Mouse (Mus musculus) midbrain, embryonic 11.5 days (tissue): ENCODE data around the gene Creg1. TPM values are rescaled to one million over a fixed set of nuclear protein-coding genes. Genes with fewer than 3 reads are reported as not detected.

Experiments used
- ATAC-seq: fragments of 200-750 bp; cut with Nextera tagmentation; 2 replicates; pipeline ENCODE4 v1.8.0; 2017; ENCODE audit warnings: moderate TSS enrichment, moderate library complexity; ENCODE audit not compliant: low FRiP score
- DNase-seq: peaks from one replicate; pipeline ENCODE4 v3.0.0; 2015; ENCODE audit warnings: low spot score; ENCODE audit errors: missing footprints
- H3K27ac ChIP-seq: fragments of 300-500 bp; sonication (generic); 2 replicates; pipeline ENCODE4 v1.5.1; 2014; ENCODE audit warnings: low read depth, low read length
- H3K27me3 ChIP-seq: fragments of 300-500 bp; sonication (generic); 2 replicates; pipeline ENCODE4 v1.6.1; 2014; ENCODE audit warnings: mild to moderate bottlenecking, low read length, moderate library complexity, mixed read lengths; ENCODE audit not compliant: control insufficient read depth, insufficient read depth
- H3K36me3 ChIP-seq: fragments of 300-500 bp; sonication (generic); 2 replicates; pipeline ENCODE4 v1.6.1; 2014; ENCODE audit warnings: mild to moderate bottlenecking, low read length, moderate library complexity, mixed read lengths; ENCODE audit not compliant: control insufficient read depth, insufficient read depth
- H3K4me1 ChIP-seq: fragments of 300-500 bp; sonication (generic); 2 replicates; pipeline ENCODE4 v1.6.1; 2014; ENCODE audit warnings: low read length; ENCODE audit not compliant: control insufficient read depth, insufficient read depth
- H3K4me2 ChIP-seq: fragments of 300-500 bp; sonication (generic); 2 replicates; pipeline ENCODE4 v1.6.1; 2014; ENCODE audit warnings: mild to moderate bottlenecking, moderate library complexity
- H3K4me3 ChIP-seq: fragments of 300-500 bp; sonication (generic); 2 replicates; pipeline ENCODE4 v1.5.1; 2014; ENCODE audit warnings: low read depth, low read length
- H3K9ac ChIP-seq: fragments of 300-500 bp; sonication (generic); 2 replicates; pipeline ENCODE4 v1.6.1; 2014; ENCODE audit warnings: low read length
- H3K9me3 ChIP-seq: fragments of 300-500 bp; sonication (generic); 2 replicates; pipeline ENCODE4 v1.6.1; 2016; ENCODE audit warnings: low read length; ENCODE audit not compliant: control insufficient read depth
- WGBS: fragments of 180-500 bp; shearing (Covaris S2); extraction: QIAGEN DNeasy Blood & Tissue Kit; methylation state at CpG from one replicate; pipeline ENCODE4 v1.1.7; 2014; 5-methylcytosine and 5-hydroxymethylcytosine counted together
- polyA plus RNA-seq: library from polyadenylated mRNA; unstranded; fragments of >200 nt; fragmentation: Nextera tagmentation; extraction: Ambion mirVana; gene quantifications from 2 replicates; pipeline ENCODE4 v1.2.1, GENCODE M21; 2014

Creg1 gene
- polyA plus RNA-seq, 1 experiment from 2014 or later, result 37.4 TPM

GRCm38 (mm10) chr1:165764571-165764970 is 1.0 kb downstream of the Creg1 start:
- Histone ChIP-seq H3K4me2 (peak overlapping the region; percentile 97), H3K27me3 (peaks cover 7% of the 10 kb centered on the region), H3K9me3 (no peaks in the 10 kb centered on the region), H3K9ac (peak overlapping the region; percentile 81; the same call in 1 of the 2 replicates), H3K4me1 (peaks cover 6% of the 10 kb centered on the region), H3K36me3 (no peaks in the 10 kb centered on the region), H3K4me3 (peak overlapping the region; percentile 78), H3K27ac (no peak overlapping the region)
- 57% methylated on average over 9 of the region's 9 CpGs for WGBS
- no peak for DNase-seq
- ATAC-seq, result no peak

GRCm38 (mm10) chr1:165765041-165765440 is 1.5 kb downstream of the Creg1 start:
- Histone ChIP-seq H3K27me3 (peaks cover 7% of the 10 kb centered on the region), H3K4me2 (no peak overlapping the region), H3K9ac (no peak overlapping the region), H3K9me3 (no peaks in the 10 kb centered on the region), H3K27ac (no peak overlapping the region), H3K4me3 (0 out of 2 replicates have a peak overlapping the region, but pooled peaks have one; percentile 78), H3K4me1 (peaks cover 6% of the 10 kb centered on the region), H3K36me3 (no peaks in the 10 kb centered on the region)
- WGBS, result 84% methylated on average over 11 of the region's 11 CpGs
- ATAC-seq, result no peak
- no peak for DNase-seq

DNA sequence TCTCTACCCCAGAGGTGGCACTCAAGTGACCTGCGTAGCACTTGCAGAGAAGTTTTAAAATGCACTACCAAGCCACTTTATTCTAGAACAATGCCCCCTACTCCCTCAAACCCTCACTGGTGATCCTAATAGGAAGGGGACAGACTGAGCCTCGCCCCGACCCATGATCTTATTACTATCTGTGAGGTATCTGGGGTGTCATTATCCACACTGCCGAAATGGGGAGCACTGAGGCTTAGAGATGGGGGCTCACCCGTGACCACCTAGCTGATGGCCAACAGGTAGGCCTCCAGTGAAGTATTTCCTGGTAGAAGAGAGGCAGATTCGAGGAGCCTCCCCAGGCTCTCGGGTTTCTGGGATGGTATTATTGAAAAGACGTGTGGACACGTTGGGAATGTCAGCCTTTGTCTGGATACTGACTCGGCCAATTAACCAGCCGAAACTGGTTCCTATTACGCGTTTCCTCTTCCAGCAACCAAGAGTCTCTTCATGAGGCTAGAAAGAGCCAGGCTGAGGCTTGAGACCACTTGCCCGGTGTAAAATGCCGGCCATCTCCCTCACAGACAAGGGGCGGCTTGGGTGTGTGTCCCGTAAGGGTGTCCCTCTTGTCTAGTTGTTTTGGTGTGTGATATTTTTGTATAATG is 2.2 kb downstream of the Creg1 start:
- H3K4me1 ChIP-seq, result peaks cover 6% of the 10 kb centered on the region
- no peak overlapping the region for H3K4me2 ChIP-seq
- H3K9ac ChIP-seq, result no peak overlapping the region
- 87% methylated on average over 17 of the region's 17 CpGs for WGBS
- H3K27ac ChIP-seq, result no peak overlapping the region
- peaks cover 7% of the 10 kb centered on the region for H3K27me3 ChIP-seq
- ATAC-seq, result no peak
- no peaks in the 10 kb centered on the region for H3K9me3 ChIP-seq
- no peak overlapping the region for H3K4me3 ChIP-seq
- no peak for DNase-seq
- H3K36me3 ChIP-seq, result no peaks in the 10 kb centered on the region

DNA sequence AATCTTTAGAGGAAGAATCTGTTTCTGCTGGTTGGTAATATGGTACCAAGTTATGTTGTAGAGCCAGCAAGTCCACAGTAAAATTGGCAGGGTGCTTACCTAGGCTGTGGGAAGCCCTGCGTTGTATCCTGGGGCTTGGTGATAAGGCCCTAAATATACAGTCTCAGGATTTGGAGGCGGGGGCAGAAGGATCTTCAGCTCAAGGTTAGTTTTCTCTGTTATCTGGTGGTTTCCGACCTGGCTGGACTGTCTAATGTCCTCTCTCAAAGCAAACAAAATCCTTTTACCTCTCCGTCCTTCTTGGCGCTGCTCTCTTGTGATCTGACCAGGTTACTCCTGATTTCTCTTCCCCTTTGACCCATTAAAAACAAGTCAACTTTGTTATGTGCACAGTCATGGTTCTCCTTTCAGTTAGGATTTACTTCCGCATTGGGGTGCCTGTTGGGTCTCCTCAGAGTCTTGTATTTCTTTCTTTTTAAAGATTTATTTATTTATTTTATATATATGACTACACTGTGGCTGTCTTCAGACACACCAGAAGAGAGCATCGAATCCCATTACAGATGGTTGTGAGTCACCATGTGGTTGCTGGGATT is 2.8 kb downstream of the Creg1 start:
- Histone ChIP-seq H3K27ac (no peak overlapping the region), H3K4me2 (no peak overlapping the region), H3K9ac (no peak overlapping the region), H3K27me3 (peaks cover 7% of the 10 kb centered on the region), H3K4me1 (peaks cover 7% of the 10 kb centered on the region), H3K4me3 (no peak overlapping the region), H3K9me3 (no peaks in the 10 kb centered on the region), H3K36me3 (no peaks in the 10 kb centered on the region)
- 92% methylated on average over 7 of the region's 7 CpGs for WGBS
- DNase-seq, result no peak
- no peak for ATAC-seq

- H3K4me1 ChIP-seq, result peaks cover 8% of the 10 kb centered on the region
- no peak for DNase-seq
- H3K4me3 ChIP-seq, result no peak overlapping the region
- peaks cover 7% of the 10 kb centered on the region for H3K27me3 ChIP-seq
- H3K36me3 ChIP-seq, result no peaks in the 10 kb centered on the region
- no peak for ATAC-seq
- H3K9me3 ChIP-seq, result no peaks in the 10 kb centered on the region
- no peak overlapping the region for H3K4me2 ChIP-seq
- 78% methylated on average over 9 of the region's 9 CpGs for WGBS
- no peak overlapping the region for H3K27ac ChIP-seq
- no peak overlapping the region for H3K9ac ChIP-seq
Observed at GRCm38 (mm10) chr1:165768894-165769512, 5.5 kb downstream of the Creg1 start.

- ATAC-seq (no peak), DNase-seq (no peak)
- Histone ChIP-seq H3K9ac (no peak overlapping the region), H3K4me1 (0 out of 2 replicates have a peak, but pooled peaks cover 2% of the 10 kb centered on the region), H3K27ac (no peak overlapping the region), H3K4me3 (no peak overlapping the region), H3K36me3 (no peaks in the 10 kb centered on the region), H3K9me3 (no peaks in the 10 kb centered on the region), H3K4me2 (no peak overlapping the region), H3K27me3 (no peaks in the 10 kb centered on the region)
- WGBS, result 88% methylated on average over 10 of the region's 10 CpGs
Observed at GRCm38 (mm10) chr1:165770181-165770759, 6.7 kb downstream of the Creg1 start.

GRCm38 (mm10) chr1:165771491-165771897 is 7.9 kb downstream of the Creg1 start:
- Histone ChIP-seq H3K4me2 (no peak overlapping the region), H3K27ac (no peak overlapping the region), H3K9me3 (no peaks in the 10 kb centered on the region), H3K27me3 (no peaks in the 10 kb centered on the region), H3K4me1 (0 out of 2 replicates have a peak, but pooled peaks cover 2% of the 10 kb centered on the region), H3K9ac (no peak overlapping the region), H3K36me3 (no peaks in the 10 kb centered on the region), H3K4me3 (no peak overlapping the region)
- DNase-seq (peak; percentile 98), ATAC-seq (peak; percentile 80)
- 2% methylated on average over 12 of the region's 12 CpGs for WGBS

- H3K4me3 ChIP-seq, result no peak overlapping the region
- H3K27ac ChIP-seq, result no peak overlapping the region
- 0 out of 2 replicates have a peak, but pooled peaks have one; percentile 20 for ATAC-seq
- no peaks in the 10 kb centered on the region for H3K9me3 ChIP-seq
- WGBS, result 52% methylated on average over 9 of the region's 9 CpGs
- no peaks in the 10 kb centered on the region for H3K27me3 ChIP-seq
- H3K4me1 ChIP-seq, result peaks cover 5% of the 10 kb centered on the region; the same call in 1 of the 2 replicates
- no peak overlapping the region for H3K4me2 ChIP-seq
- H3K36me3 ChIP-seq, result no peaks in the 10 kb centered on the region
- no peak overlapping the region for H3K9ac ChIP-seq
- no peak for DNase-seq
Observed at GRCm38 (mm10) chr1:165771998-165772397, 8.5 kb downstream of the Creg1 start.
